In genomic region chr11:95713811-95714241, GRCm38 (mm10) we compare ENCODE assay signal across 8 mouse cellular contexts. TPM values are rescaled to one million over a fixed set of nuclear protein-coding genes. Genes with fewer than 3 reads are reported as not detected.
DNase-seq lines count a peak whose midpoint lies in the region; ATAC-seq and TF ChIP-seq lines count a peak whose summit lies in the region.

No protein-coding gene starts in this region.

- intact Hi-C loops in gastrocnemius, adult 2 months (cut with DNase I), result no loop called here

- H3K4me1 ChIP-seq in ES-E14 (ENCODE audit: control insufficient read depth in 2 of 2, insufficient read depth in 2 of 2, low read length in 2 of 2, poor library complexity in 1 of 2), result peaks cover 9 to 18% of the 10 kb centered on the region in 2 experiments; a peak in 3 of 4 replicates
- peaks cover 26% of the 10 kb centered on the region for H3K4me1 ChIP-seq in forebrain, embryonic 16.5 days (replicated peaks; ENCODE audit: control insufficient read depth, insufficient read depth, low read length)
- H3K4me1 ChIP-seq in limb, embryonic 14.5 days (ENCODE audit: control insufficient read depth, insufficient read depth, low read length), result peaks cover 23% of the 10 kb centered on the region
- H3K4me1 ChIP-seq in midbrain, embryonic 14.5 days (ENCODE audit: control insufficient read depth, insufficient read depth, low read length), result peaks cover 23% of the 10 kb centered on the region

- TF ChIP-seq CTCF in gastrocnemius, adult 2 months (IDR thresholded peaks at IDR 0.05), result no peak

- peak overlapping the region; percentile 78 for H3K9ac ChIP-seq in ES-E14 (ENCODE audit: insufficient read depth, low read depth, low read length, poor library complexity, severe bottlenecking)
- H3K9ac ChIP-seq in forebrain, embryonic 16.5 days (replicated peaks; ENCODE audit: low read depth, low read length), result peak overlapping the region; percentile 96
- peak overlapping the region; percentile 99 for H3K9ac ChIP-seq in limb, embryonic 14.5 days (ENCODE audit: low read depth, low read length, severe bottlenecking)
- H3K9ac ChIP-seq in midbrain, embryonic 14.5 days (replicated peaks; ENCODE audit: low read length), result peak overlapping the region; percentile 97

- in situ Hi-C loops in ES-E14 (cut with MboI; ENCODE audit: low sequenced_read_pairs in 2 of 2, unreplicated experiment in 2 of 2), result no loop called here

- H3K27me3 ChIP-seq in forebrain, embryonic 16.5 days (replicated peaks; ENCODE audit: control insufficient read depth, insufficient read depth, low read length), result no peaks in the 10 kb centered on the region
- H3K27me3 ChIP-seq in limb, embryonic 14.5 days (ENCODE audit: control insufficient read depth, insufficient read depth, low read length), result no peaks in the 10 kb centered on the region
- no peaks in the 10 kb centered on the region for H3K27me3 ChIP-seq in midbrain, embryonic 14.5 days (ENCODE audit: control insufficient read depth, insufficient read depth, low read length)

- TF ChIP-seq POLR2A in limb, embryonic 14.5 days (IDR thresholded peaks at IDR 0.05; ENCODE audit: borderline replicate concordance, extremely low read depth, insufficient read depth, insufficient read length), result no peak

- H3K4me2 ChIP-seq in forebrain, embryonic 16.5 days (ENCODE audit: low read length), result peak overlapping the region; percentile 95
- H3K4me2 ChIP-seq in limb, embryonic 14.5 days (replicated peaks; ENCODE audit: low read depth, low read length, severe bottlenecking), result peak overlapping the region; percentile 90
- peak overlapping the region; percentile 86 for H3K4me2 ChIP-seq in midbrain, embryonic 14.5 days (ENCODE audit: low read length)

- ATAC-seq in forebrain, embryonic 16.5 days, result no peak
- no peak for ATAC-seq in limb, embryonic 14.5 days (ENCODE audit: low FRiP score, low read depth)
- ATAC-seq in midbrain, embryonic 14.5 days (ENCODE audit: low FRiP score, low TSS enrichment), result no peak

- no peaks in the 10 kb centered on the region for H3K36me3 ChIP-seq in ES-E14 (ENCODE audit: control insufficient read depth, insufficient read depth, low read length, poor library complexity, severe bottlenecking)
- H3K36me3 ChIP-seq in forebrain, embryonic 16.5 days (ENCODE audit: control insufficient read depth, insufficient read depth), result no peaks in the 10 kb centered on the region
- H3K36me3 ChIP-seq in limb, embryonic 14.5 days (ENCODE audit: control insufficient read depth, insufficient read depth, low read length), result no peaks in the 10 kb centered on the region
- no peaks in the 10 kb centered on the region for H3K36me3 ChIP-seq in midbrain, embryonic 14.5 days (ENCODE audit: control insufficient read depth, insufficient read depth, low read length)

- no peak for DNase-seq in gastrocnemius, adult 2 months
- no peak for DNase-seq in gastrocnemius, postnatal 10 days
- no peak for DNase-seq in ES-E14 (ENCODE audit: low read depth, low spot score)
- no peak for DNase-seq in limb, embryonic 14.5 days (ENCODE audit: low spot score)
- DNase-seq in midbrain, embryonic 14.5 days, result peak; percentile 60
- no peak for DNase-seq in gastrocnemius, adult 18-20 months (ENCODE audit: low spot score)
- DNase-seq in cerebellum, postnatal 36 days, result no peak

- H3K4me3 ChIP-seq in gastrocnemius, adult 2 months, result peak overlapping the region; percentile 84
- H3K4me3 ChIP-seq in ES-E14 (ENCODE audit: insufficient read depth in 1 of 2, low read depth in 1 of 2, low read length in 2 of 2, poor library complexity in 1 of 2, severe bottlenecking in 1 of 2), result peak overlapping the region; percentile 74 to 81
- peak overlapping the region; percentile 91 for H3K4me3 ChIP-seq in forebrain, embryonic 16.5 days (replicated peaks; ENCODE audit: low read length)
- peak overlapping the region; percentile 90 for H3K4me3 ChIP-seq in limb, embryonic 14.5 days (replicated peaks; ENCODE audit: low read length)
- H3K4me3 ChIP-seq in midbrain, embryonic 14.5 days (replicated peaks; ENCODE audit: low read depth, low read length), result peak overlapping the region; percentile 91

- no peaks in the 10 kb centered on the region for H3K9me3 ChIP-seq in ES-E14 (ENCODE audit: control insufficient read depth, insufficient read depth, low read depth, low read length)
- H3K9me3 ChIP-seq in forebrain, embryonic 16.5 days (ENCODE audit: control insufficient read depth, low read length), result no peaks in the 10 kb centered on the region
- H3K9me3 ChIP-seq in limb, embryonic 14.5 days (ENCODE audit: control insufficient read depth, low read length), result no peaks in the 10 kb centered on the region
- H3K9me3 ChIP-seq in midbrain, embryonic 14.5 days (ENCODE audit: control insufficient read depth, low read length), result no peaks in the 10 kb centered on the region

- WGBS in forebrain, embryonic 16.5 days, result under 1% methylated on average over 13 of the region's 13 CpGs
- WGBS in limb, embryonic 14.5 days, result 2% methylated on average over 13 of the region's 13 CpGs
- WGBS in midbrain, embryonic 14.5 days, result 0% methylated on average over 13 of the region's 13 CpGs

- H3K27ac ChIP-seq in gastrocnemius, adult 2 months, result peak overlapping the region; percentile 94
- no peak overlapping the region; the same call in 1 of the 2 replicates for H3K27ac ChIP-seq in ES-E14 (ENCODE audit: insufficient read depth, low read depth, low read length, poor library complexity, severe bottlenecking)
- H3K27ac ChIP-seq in forebrain, embryonic 16.5 days (ENCODE audit: low read length), result peak overlapping the region; percentile 95
- H3K27ac ChIP-seq in limb, embryonic 14.5 days (replicated peaks; ENCODE audit: low read depth, low read length), result peak overlapping the region; percentile 97
- H3K27ac ChIP-seq in midbrain, embryonic 14.5 days (replicated peaks; ENCODE audit: low read depth, low read length), result peak overlapping the region; percentile 97

TF ChIP-seq in ES-E14, 5 proteins besides CTCF, POLR2A, EP300 and RAD21:
- TF ChIP-seq ZC3H11A (IDR thresholded peaks at IDR 0.05; ENCODE audit: borderline replicate concordance, low read depth, low read length) (no peak), MAFK (IDR thresholded peaks at IDR 0.05; ENCODE audit: insufficient read depth, low read depth, low read length) (no peak), ZNF384 (IDR thresholded peaks at IDR 0.05; ENCODE audit: low read depth, low read length) (no peak), HCFC1 (IDR thresholded peaks at IDR 0.05; ENCODE audit: borderline replicate concordance, insufficient read depth, low read length) (no peak), CHD2 (IDR thresholded peaks at IDR 0.05; ENCODE audit: low read depth, low read length) (no peak)

RNA-seq across cellular contexts. Expression of gene Zfp652, which starts 1.4 kb away (rescaled TPM):
- 100 to 1,000 TPM in 1 of 2 experiments, 10 to 100 TPM in 1; 94.6 to 110 TPM for total RNA-seq in gastrocnemius, adult 2 months (2021)
- 10 to 100 TPM; 51.1 to 54.5 TPM for total RNA-seq in gastrocnemius, postnatal 10 days (2021)
- total RNA-seq in ES-E14 (2012; rRNA removed), result 26.9 and 47.0 TPM in 2 replicates
- 36.8 and 38.5 TPM in 2 replicates for polyA plus RNA-seq in forebrain, embryonic 16.5 days (2015; fragmentation: Nextera tagmentation; extraction: Ambion mirVana)
- polyA plus RNA-seq in limb, embryonic 14.5 days (2012; rRNA removed), result 25.3 and 31.2 TPM in 2 replicates
- 13.3 and 13.8 TPM in 2 replicates for polyA plus RNA-seq in limb, embryonic 14.5 days (2014; fragmentation: Nextera tagmentation; extraction: Ambion mirVana)
- 13.1 and 15.7 TPM in 2 replicates for polyA plus RNA-seq in midbrain, embryonic 14.5 days (2014; fragmentation: Nextera tagmentation; extraction: Ambion mirVana)
- 100 to 1,000 TPM; 105 to 128 TPM for total RNA-seq in gastrocnemius, adult 18-20 months (2021)

RNA-seq across cellular contexts. Expression of gene B130006D01Rik, which starts 9.6 kb away (rescaled TPM):
- under 1 TPM; 0.28 to 0.45 TPM for total RNA-seq in gastrocnemius, adult 2 months (2021)
- under 1 TPM; 0.42 to 0.90 TPM for total RNA-seq in gastrocnemius, postnatal 10 days (2021)
- 1.5 and 3.0 TPM in 2 replicates for total RNA-seq in ES-E14 (2012; rRNA removed)
- 1.3 and 2.4 TPM in 2 replicates for polyA plus RNA-seq in forebrain, embryonic 16.5 days (2015; fragmentation: Nextera tagmentation; extraction: Ambion mirVana)
- polyA plus RNA-seq in limb, embryonic 14.5 days (2012; rRNA removed), result 0.34 and 0.46 TPM in 2 replicates
- polyA plus RNA-seq in limb, embryonic 14.5 days (2014; fragmentation: Nextera tagmentation; extraction: Ambion mirVana), result 1.6 and 2.2 TPM in 2 replicates
- 1.4 and 1.5 TPM in 2 replicates for polyA plus RNA-seq in midbrain, embryonic 14.5 days (2014; fragmentation: Nextera tagmentation; extraction: Ambion mirVana)
- under 1 TPM; 0.09 to 0.27 TPM for total RNA-seq in gastrocnemius, adult 18-20 months (2021)

RNA-seq across cellular contexts. Expression of gene Phb, which starts 47.1 kb away (rescaled TPM):
- total RNA-seq in gastrocnemius, adult 2 months (2021), result 100 to 1,000 TPM; 162 to 201 TPM
- 100 to 1,000 TPM; 139 to 155 TPM for total RNA-seq in gastrocnemius, postnatal 10 days (2021)
- total RNA-seq in ES-E14 (2012; rRNA removed), result 693 and 831 TPM in 2 replicates
- polyA plus RNA-seq in forebrain, embryonic 16.5 days (2015; fragmentation: Nextera tagmentation; extraction: Ambion mirVana), result 182 and 185 TPM in 2 replicates
- polyA plus RNA-seq in limb, embryonic 14.5 days (2012; rRNA removed), result 209 and 309 TPM in 2 replicates
- polyA plus RNA-seq in limb, embryonic 14.5 days (2014; fragmentation: Nextera tagmentation; extraction: Ambion mirVana), result 226 and 227 TPM in 2 replicates
- polyA plus RNA-seq in midbrain, embryonic 14.5 days (2014; fragmentation: Nextera tagmentation; extraction: Ambion mirVana), result 183 and 207 TPM in 2 replicates
- total RNA-seq in gastrocnemius, adult 18-20 months (2021), result 100 to 1,000 TPM; 151 to 168 TPM
